Mouse (Mus musculus): Measurements from ENCODE around the gene Gpr4. TPM values are rescaled to one million over a fixed set of nuclear protein-coding genes. Genes with fewer than 3 reads are reported as not detected.

The Gpr4 gene
- total and polyA plus RNA-seq, 3 experiments = 0.04 to 0.31 TPM; not detected in 1

DNA sequence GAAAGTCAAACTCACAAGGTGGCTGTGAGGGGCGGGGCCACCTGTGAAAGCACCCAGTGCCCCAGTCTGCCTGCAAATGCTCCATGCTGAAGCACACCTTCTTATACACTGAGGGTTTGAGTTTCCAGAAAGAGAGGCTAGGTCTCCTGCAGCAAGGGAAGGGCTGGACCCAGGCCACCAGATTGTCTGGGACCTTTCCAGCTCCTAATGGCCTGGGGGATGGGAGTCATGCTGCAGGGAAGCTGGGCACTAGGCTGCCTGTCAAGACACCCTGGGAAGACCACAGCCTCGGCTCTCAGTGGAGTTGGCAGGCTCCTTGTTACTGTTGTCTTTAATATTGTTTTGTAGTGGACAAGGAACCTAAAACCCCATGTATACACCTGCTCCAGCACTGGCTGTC, 24.1 kb downstream of the Gpr4 start:
- H3K4me2 ChIP-seq (ENCODE audit: insufficient read depth, low read depth, poor library complexity, severe bottlenecking) = no peak overlapping the region
- dilution Hi-C loops (cut with MboI; ENCODE audit: extremely low pct_ligation_motif_present, extremely low pct_unique_long_range_greater_than_20kb, low sequenced_read_pairs) = no loop called here
- H3K4me1 ChIP-seq (ENCODE audit: control insufficient read depth in 1 of 2, insufficient read depth in 2 of 2) = peaks cover 0 to 20% of the 10 kb centered on the region in 2 experiments; a peak in 2 of 4 replicates
- H3K27me3 ChIP-seq (replicated peaks) = no peaks in the 10 kb centered on the region
- no peaks in the 10 kb centered on the region for H3K9me3 ChIP-seq (replicated peaks; ENCODE audit: low read length)
- no peak overlapping the region for H3K4me3 ChIP-seq (replicated peaks in 1 of 3; ENCODE audit: low read depth in 2 of 3, low read length in 2 of 3, poor library complexity in 1 of 3)
- H3K36me3 ChIP-seq (replicated peaks in 1 of 2; ENCODE audit: control insufficient read depth in 1 of 2, insufficient read depth in 1 of 2, low read length in 1 of 2) = peaks cover 0 to 51% of the 10 kb centered on the region in 2 experiments
- H3K9ac ChIP-seq (ENCODE audit: insufficient read depth, low read depth) = no peak overlapping the region
- H3K27ac ChIP-seq (ENCODE audit: insufficient read depth, low read depth) = no peak overlapping the region
- in situ Hi-C loops (cut with MboI; ENCODE audit: low pct_ligation_motif_present, low pct_unique_long_range_greater_than_20kb, low sequenced_read_pairs) = no loop called here
- no peak for DNase-seq (ENCODE audit: extremely low read depth)
- peaks cover 3% of the 10 kb centered on the region for H3K79me2 ChIP-seq (replicated peaks; ENCODE audit: control insufficient read depth, extremely low read depth, insufficient read depth, poor library complexity, severe bottlenecking)
- TF ChIP-seq ZKSCAN1 (IDR thresholded peaks at IDR 0.05; ENCODE audit: borderline replicate concordance, low read depth, low read length) (no peak), KAT2A (IDR thresholded peaks at IDR 0.05; ENCODE audit: insufficient replicate concordance, low read length) (no peak), ELF1 (IDR thresholded peaks at IDR 0.05; ENCODE audit: low read depth, low read length) (no peak), UBTF (IDR thresholded peaks at IDR 0.05; ENCODE audit: low read depth, low read length) (no peak), TBP (conservative IDR thresholded peaks at IDR 0.05; ENCODE audit: low read depth, low read length) (no peak), BHLHE40 (IDR thresholded peaks at IDR 0.05; ENCODE audit: low read depth, low read length) (no peak), ZC3H11A (IDR thresholded peaks at IDR 0.05; ENCODE audit: low read depth, low read length) (no peak)

DNA sequence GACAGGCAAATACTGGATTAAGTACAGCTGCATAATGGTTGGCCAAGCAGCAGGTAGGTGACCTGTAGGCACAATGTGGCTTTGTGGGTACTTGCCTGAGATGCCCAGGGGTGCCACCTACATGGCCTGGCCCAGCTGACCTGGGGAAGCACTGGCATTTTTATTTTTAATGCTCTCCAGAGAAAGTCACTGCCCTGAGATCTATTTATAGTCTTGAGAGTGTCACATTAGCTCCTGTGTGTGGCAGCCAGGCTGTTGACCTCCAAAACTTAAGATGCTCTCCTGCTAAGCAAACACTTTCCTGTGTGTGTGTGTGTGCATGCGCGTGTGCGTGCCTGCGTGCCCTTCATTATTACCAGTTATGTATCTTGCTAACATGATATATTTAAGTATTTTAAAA, 26.0 kb downstream of the Gpr4 start:
- DNase-seq (ENCODE audit: extremely low read depth) = no peak
- H3K4me3 ChIP-seq (replicated peaks in 1 of 3; ENCODE audit: low read depth in 2 of 3, low read length in 2 of 3, poor library complexity in 1 of 3) = no peak overlapping the region
- TF ChIP-seq ETS1 (conservative IDR thresholded peaks at IDR 0.05; ENCODE audit: low read depth, low read length) (no peak), SIN3A (IDR thresholded peaks at IDR 0.05; ENCODE audit: low read length) (no peak), ELF1 (IDR thresholded peaks at IDR 0.05; ENCODE audit: low read depth, low read length) (no peak), ZNF384 (IDR thresholded peaks at IDR 0.05; ENCODE audit: low read depth, low read length) (no peak), CHD1 (IDR thresholded peaks at IDR 0.05; ENCODE audit: low read depth, low read length) (no peak), MYC (IDR thresholded peaks at IDR 0.05; ENCODE audit: low read depth, low read length) (no peak), CTCF (conservative IDR thresholded peaks at IDR 0.05 in 1 of 2, IDR thresholded peaks at IDR 0.05 in 1 of 2; ENCODE audit: low read depth in 2 of 2, low read length in 2 of 2) (no peak), MAFK (IDR thresholded peaks at IDR 0.05; ENCODE audit: insufficient replicate concordance, low read length) (no peak), USF2 (conservative IDR thresholded peaks at IDR 0.05; ENCODE audit: low read depth, low read length) (no peak), SMC3 (IDR thresholded peaks at IDR 0.05; ENCODE audit: low read depth, low read length) (no peak), ZC3H11A (IDR thresholded peaks at IDR 0.05; ENCODE audit: low read depth, low read length) (no peak), PAX5 (IDR thresholded peaks at IDR 0.05; ENCODE audit: low read length) (no peak), MEF2A (IDR thresholded peaks at IDR 0.05; ENCODE audit: borderline replicate concordance, low read depth, low read length) (no peak), TCF12 (IDR thresholded peaks at IDR 0.05; ENCODE audit: low read depth, low read length) (no peak), RAD21 (IDR thresholded peaks at IDR 0.05; ENCODE audit: low read depth, low read length) (no peak), RCOR1 (conservative IDR thresholded peaks at IDR 0.05; ENCODE audit: low read depth, low read length) (no peak), EP300 (IDR thresholded peaks at IDR 0.05; ENCODE audit: low read length) (no peak), JUND (conservative IDR thresholded peaks at IDR 0.05; ENCODE audit: low read depth, low read length) (no peak), IRF4 (IDR thresholded peaks at IDR 0.05; ENCODE audit: low read depth, low read length) (no peak), CHD2 (IDR thresholded peaks at IDR 0.05; ENCODE audit: low read length) (no peak)
- in situ Hi-C loops (cut with MboI; ENCODE audit: low pct_ligation_motif_present, low pct_unique_long_range_greater_than_20kb, low sequenced_read_pairs) (no loop called here), dilution Hi-C loops (cut with MboI; ENCODE audit: extremely low pct_ligation_motif_present, extremely low pct_unique_long_range_greater_than_20kb, low sequenced_read_pairs) (no loop called here)
- H3K36me3 ChIP-seq (replicated peaks in 1 of 2; ENCODE audit: control insufficient read depth in 1 of 2, insufficient read depth in 1 of 2, low read length in 1 of 2) = peaks cover 0 to 39% of the 10 kb centered on the region in 2 experiments
- H3K27ac ChIP-seq (ENCODE audit: insufficient read depth, low read depth) = no peak overlapping the region
- H3K79me2 ChIP-seq (replicated peaks; ENCODE audit: control insufficient read depth, extremely low read depth, insufficient read depth, poor library complexity, severe bottlenecking) = peaks cover 3% of the 10 kb centered on the region
- H3K4me1 ChIP-seq (ENCODE audit: control insufficient read depth in 1 of 2, insufficient read depth in 2 of 2) = peaks cover 0 to 20% of the 10 kb centered on the region in 2 experiments; a peak in 2 of 4 replicates
- no peak overlapping the region for H3K9ac ChIP-seq (ENCODE audit: insufficient read depth, low read depth)
- no peak overlapping the region for H3K4me2 ChIP-seq (ENCODE audit: insufficient read depth, low read depth, poor library complexity, severe bottlenecking)
- H3K27me3 ChIP-seq (replicated peaks) = no peaks in the 10 kb centered on the region
- no peaks in the 10 kb centered on the region for H3K9me3 ChIP-seq (replicated peaks; ENCODE audit: low read length)

Data from CH12.LX (cell line).